Mouse (Mus musculus) limb, embryonic 15.5 days (tissue): ENCODE data around the gene Ank2. TPM values are rescaled to one million over a fixed set of nuclear protein-coding genes. Genes with fewer than 3 reads are reported as not detected.
A peak's percentile ranks its signal among the peaks of the same experiment; 100 is the strongest.

Experiments
- ATAC-seq: fragments of 200-750 bp; cut with Nextera tagmentation; 2 replicates; pipeline ENCODE4 v1.8.0; 2017; ENCODE audit warnings: low read depth, moderate TSS enrichment; ENCODE audit not compliant: insufficient number of reproducible peaks, low FRiP score, low TSS enrichment
- H3K27ac ChIP-seq: fragments of 300-500 bp; sonication (generic); 2 replicates; pipeline ENCODE4 v1.5.1; 2015; ENCODE audit warnings: moderate library complexity, mild to moderate bottlenecking, inconsistent platforms
- H3K27me3 ChIP-seq: fragments of 300-500 bp; sonication (generic); 2 replicates; pipeline ENCODE4 v1.6.1; 2015; ENCODE audit warnings: inconsistent platforms
- H3K36me3 ChIP-seq: fragments of 300-500 bp; sonication (generic); 2 replicates; pipeline ENCODE4 v1.6.1; 2015; ENCODE audit warnings: inconsistent platforms
- H3K4me1 ChIP-seq: fragments of 300-500 bp; sonication (generic); 2 replicates; pipeline ENCODE4 v1.6.1; 2015; ENCODE audit warnings: inconsistent platforms
- H3K4me2 ChIP-seq: fragments of 300-500 bp; sonication (generic); 2 replicates; pipeline ENCODE4 v1.6.1; 2015; ENCODE audit warnings: mild to moderate bottlenecking, inconsistent platforms
- H3K4me3 ChIP-seq: fragments of 300-500 bp; sonication (generic); 2 replicates; pipeline ENCODE4 v1.5.1; 2015; ENCODE audit warnings: mild to moderate bottlenecking, inconsistent platforms
- H3K9ac ChIP-seq: fragments of 300-500 bp; sonication (generic); 2 replicates; pipeline ENCODE4 v1.6.1; 2015; ENCODE audit warnings: inconsistent platforms
- H3K9me3 ChIP-seq: fragments of 300-500 bp; sonication (generic); 2 replicates; pipeline ENCODE4 v1.6.1; 2016; ENCODE audit warnings: inconsistent platforms
- WGBS: fragments of 180-500 bp; shearing (Covaris S2); methylation state at CpG from one replicate; pipeline ENCODE4 v1.1.7; 2015; 5-methylcytosine and 5-hydroxymethylcytosine counted together
- polyA plus RNA-seq: library from polyadenylated mRNA; unstranded; fragments of >200 nt; fragmentation: Nextera tagmentation; extraction: Ambion mirVana; gene quantifications from 2 replicates; pipeline ENCODE4 v1.2.1, GENCODE M21; 2015

Ank2 gene
- 34.5 and 41.4 TPM in 2 replicates for polyA plus RNA-seq

- Histone ChIP-seq H3K9me3 (no peaks in the 10 kb centered on the region), H3K4me3 (peak within 1 kb of the TSS; percentile 54), H3K9ac (peak within 1 kb of the TSS; percentile 57), H3K4me2 (peak within 1 kb of the TSS; percentile 99), H3K36me3 (no peaks in the 10 kb centered on the region), H3K27ac (no peak within 1 kb of the TSS), H3K27me3 (peaks cover 34% of the 10 kb centered on the region), H3K4me1 (peaks cover 16% of the 10 kb centered on the region)
- under 1% methylated on average over 61 of the region's 62 CpGs for whole genome bisulfite sequencing
- no peak for ATAC-seq
Measured at GRCm38 (mm10) chr3:127498742-127499400, at the start of gene Ank2. Gene Ank2, minus strand, starts transcription at chr3:127499350.

DNA sequence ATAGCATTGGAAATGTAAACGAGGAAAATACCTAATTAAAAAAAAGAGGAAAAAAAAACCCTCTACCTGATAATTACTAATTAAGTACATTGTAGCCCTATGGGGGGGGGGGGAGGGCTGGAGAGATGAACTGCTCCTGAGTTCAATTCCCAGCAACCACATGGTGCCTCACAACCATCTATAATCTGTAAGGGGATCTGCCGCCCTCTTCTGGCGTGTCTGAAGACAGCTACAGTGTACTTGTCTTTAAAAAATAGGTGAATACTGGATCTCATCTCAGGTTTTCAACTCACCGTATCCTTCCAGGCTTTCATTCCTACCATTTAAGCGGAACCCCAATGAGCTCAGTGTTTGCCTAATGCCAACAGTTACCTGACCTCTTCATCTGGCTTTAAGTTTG lies 48.7 kb upstream of the Ank2 start:
- Histone ChIP-seq H3K4me3 (no peak overlapping the region), H3K4me2 (no peak overlapping the region), H3K27ac (no peak overlapping the region), H3K9ac (no peak overlapping the region), H3K4me1 (no peaks in the 10 kb centered on the region), H3K9me3 (no peaks in the 10 kb centered on the region), H3K27me3 (no peaks in the 10 kb centered on the region), H3K36me3 (peaks cover 24% of the 10 kb centered on the region)
- no peak for ATAC-seq
- 42% methylated on average over 5 of the region's 5 CpGs for WGBS

DNA sequence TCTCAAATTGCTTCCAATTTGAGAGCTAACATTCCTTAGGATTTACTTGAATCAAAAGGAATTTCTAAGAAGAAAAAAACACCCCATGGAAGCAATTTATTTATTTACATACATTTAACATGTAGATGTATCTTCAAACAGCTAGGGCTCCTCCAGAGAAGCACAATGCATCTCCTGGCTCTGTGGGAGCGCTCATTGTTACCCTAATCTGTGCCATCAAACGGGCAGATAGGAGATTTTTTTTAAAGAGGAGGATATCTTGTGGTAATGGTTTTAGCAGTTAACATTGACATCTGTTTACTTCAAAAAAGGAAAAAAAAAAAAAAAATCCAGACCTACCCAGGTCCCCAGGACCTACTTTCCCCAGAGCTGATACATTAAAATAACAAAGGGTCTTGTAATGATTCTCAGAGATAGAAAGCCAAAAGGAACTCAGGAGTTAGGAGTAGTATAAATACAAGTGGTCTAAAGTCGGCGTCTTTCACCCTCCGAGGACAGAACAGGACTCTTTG lies 45.5 kb upstream of the Ank2 start:
- ATAC-seq = no peak
- Histone ChIP-seq H3K4me2 (no peak overlapping the region), H3K36me3 (peaks cover 30% of the 10 kb centered on the region), H3K27me3 (no peaks in the 10 kb centered on the region), H3K9me3 (no peaks in the 10 kb centered on the region), H3K4me1 (no peaks in the 10 kb centered on the region), H3K4me3 (no peak overlapping the region), H3K9ac (no peak overlapping the region), H3K27ac (no peak overlapping the region)
- 35% methylated on average over 5 of the region's 5 CpGs for WGBS

DNA sequence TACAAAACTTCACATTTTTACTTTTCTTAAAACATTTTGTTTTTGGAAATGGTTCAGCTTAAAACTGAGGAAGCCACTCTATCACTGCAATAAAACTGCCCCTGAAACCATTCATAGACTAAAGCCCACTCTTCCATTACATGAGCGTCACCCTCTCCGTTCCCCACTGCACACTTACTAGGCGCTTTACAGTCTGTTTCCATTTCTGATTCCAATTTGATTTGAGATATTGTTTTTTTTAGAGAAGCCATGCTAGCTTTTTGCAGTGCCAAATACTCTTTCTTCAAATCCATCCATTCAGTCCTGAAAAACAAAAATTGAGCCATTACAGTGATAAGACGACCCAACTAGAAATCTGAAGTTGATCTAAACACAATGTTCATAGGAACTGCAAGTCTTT lies 44.8 kb upstream of the Ank2 start:
- no peak overlapping the region for H3K27ac ChIP-seq
- no peak overlapping the region for H3K4me2 ChIP-seq
- 87% methylated on average over 4 of the region's 4 CpGs for WGBS
- no peaks in the 10 kb centered on the region for H3K4me1 ChIP-seq
- H3K27me3 ChIP-seq = no peaks in the 10 kb centered on the region
- H3K36me3 ChIP-seq = peaks cover 32% of the 10 kb centered on the region
- ATAC-seq = no peak
- H3K9ac ChIP-seq = no peak overlapping the region
- H3K9me3 ChIP-seq = no peaks in the 10 kb centered on the region
- no peak overlapping the region for H3K4me3 ChIP-seq

DNA sequence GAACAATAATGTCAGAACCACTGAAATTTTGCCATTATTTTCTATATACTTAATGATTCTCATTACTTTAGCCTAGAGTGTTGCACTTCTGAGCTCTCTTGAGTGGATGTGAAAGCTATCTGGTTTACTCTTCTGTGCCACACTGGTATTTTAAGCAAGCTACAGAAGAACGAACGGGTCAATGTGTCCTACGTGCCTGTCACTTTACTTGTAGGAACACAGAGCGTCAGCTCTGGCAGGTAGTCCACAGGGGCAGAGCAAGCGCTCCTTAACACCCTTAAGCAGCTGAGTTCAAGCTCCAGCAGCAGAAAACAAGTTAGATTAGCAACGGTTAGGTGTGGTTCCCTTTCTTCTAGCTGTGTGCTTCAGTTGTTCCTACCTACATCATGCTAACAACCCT lies 40.0 kb upstream of the Ank2 start:
- Histone ChIP-seq H3K9me3 (no peaks in the 10 kb centered on the region), H3K4me2 (no peak overlapping the region), H3K4me3 (no peak overlapping the region), H3K9ac (no peak overlapping the region), H3K4me1 (no peaks in the 10 kb centered on the region), H3K27me3 (no peaks in the 10 kb centered on the region), H3K36me3 (peaks cover 28% of the 10 kb centered on the region), H3K27ac (no peak overlapping the region)
- 80% methylated on average over 6 of the region's 6 CpGs for WGBS
- ATAC-seq = no peak

DNA sequence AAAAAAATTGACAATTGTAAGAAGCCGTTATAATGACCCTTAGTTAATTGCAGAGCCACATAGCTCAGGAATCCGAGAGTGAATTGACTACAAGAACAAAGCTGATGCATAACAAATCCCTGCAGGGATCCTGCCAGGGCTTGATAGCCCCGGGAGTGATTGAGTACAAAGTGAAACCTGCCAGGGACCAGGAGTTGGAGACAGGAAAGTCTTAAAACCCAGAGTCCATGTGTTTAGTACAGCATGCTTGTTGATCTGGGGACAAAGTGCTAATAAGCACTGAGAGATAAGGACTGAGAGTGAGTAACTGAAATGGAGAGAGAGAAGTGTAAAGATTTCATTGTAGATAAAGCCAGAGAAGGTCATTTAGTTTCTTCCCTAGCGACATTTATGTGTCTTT lies 31.1 kb upstream of the Ank2 start:
- Histone ChIP-seq H3K4me1 (no peaks in the 10 kb centered on the region), H3K9ac (no peak overlapping the region), H3K36me3 (no peaks in the 10 kb centered on the region), H3K9me3 (no peaks in the 10 kb centered on the region), H3K27ac (no peak overlapping the region), H3K4me2 (no peak overlapping the region), H3K27me3 (no peaks in the 10 kb centered on the region), H3K4me3 (no peak overlapping the region)
- no peak for ATAC-seq
- 9% methylated on average over 4 of the region's 4 CpGs for whole genome bisulfite sequencing

DNA sequence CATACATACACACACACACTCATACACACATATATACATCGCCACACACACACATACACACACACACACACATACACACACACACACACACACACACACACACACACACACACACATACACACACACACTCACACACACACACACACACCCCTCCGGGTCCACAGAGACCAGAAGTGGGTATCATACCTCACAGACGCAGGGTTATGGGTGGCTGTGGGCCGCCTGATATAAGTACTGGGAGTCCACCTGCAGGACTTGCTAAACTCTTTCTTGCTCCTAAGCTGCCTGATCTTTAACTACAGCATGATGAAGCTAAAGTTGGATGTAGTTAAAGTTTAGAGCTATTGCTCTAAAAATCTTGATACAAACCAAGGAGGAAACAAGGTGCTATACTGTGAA lies 30.7 kb upstream of the Ank2 start:
- 81% methylated on average over 4 of the region's 4 CpGs for WGBS
- no peak overlapping the region for H3K4me3 ChIP-seq
- no peaks in the 10 kb centered on the region for H3K27me3 ChIP-seq
- H3K4me1 ChIP-seq = no peaks in the 10 kb centered on the region
- H3K27ac ChIP-seq = no peak overlapping the region
- H3K9me3 ChIP-seq = no peaks in the 10 kb centered on the region
- H3K9ac ChIP-seq = no peak overlapping the region
- no peak overlapping the region for H3K4me2 ChIP-seq
- no peaks in the 10 kb centered on the region for H3K36me3 ChIP-seq
- ATAC-seq = no peak

DNA sequence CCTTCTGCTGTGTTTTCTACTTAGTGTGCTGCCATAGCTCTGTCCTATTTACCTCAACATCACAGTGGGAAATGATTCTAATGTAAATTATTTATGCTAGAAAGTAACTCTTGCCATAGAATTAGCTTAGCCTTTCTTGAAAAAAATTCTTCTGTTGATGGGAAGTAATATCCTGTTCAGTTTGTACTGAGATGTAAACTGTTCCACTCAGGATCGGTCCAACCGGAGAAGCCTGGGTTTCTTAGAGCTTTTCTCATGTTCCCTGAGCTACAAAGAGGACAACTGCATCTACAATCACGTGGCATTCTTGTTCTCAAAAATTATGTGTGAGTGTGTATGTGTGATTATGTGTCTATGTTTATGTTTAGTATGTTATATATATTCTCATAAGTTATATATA lies 30.1 kb upstream of the Ank2 start:
- Histone ChIP-seq H3K9me3 (no peaks in the 10 kb centered on the region), H3K4me1 (no peaks in the 10 kb centered on the region), H3K36me3 (no peaks in the 10 kb centered on the region), H3K27me3 (no peaks in the 10 kb centered on the region), H3K4me3 (no peak overlapping the region), H3K4me2 (no peak overlapping the region), H3K9ac (no peak overlapping the region), H3K27ac (no peak overlapping the region)
- ATAC-seq = no peak
- WGBS = 90% methylated on average over 3 of the region's 3 CpGs

GRCm38 (mm10) chr3:127527465-127528034 lies 28.4 kb upstream of the Ank2 start:
- 76% methylated on average over 5 of the region's 5 CpGs for WGBS
- Histone ChIP-seq H3K4me1 (no peaks in the 10 kb centered on the region), H3K27me3 (no peaks in the 10 kb centered on the region), H3K4me2 (no peak overlapping the region), H3K9ac (no peak overlapping the region), H3K27ac (no peak overlapping the region), H3K4me3 (no peak overlapping the region), H3K36me3 (no peaks in the 10 kb centered on the region), H3K9me3 (no peaks in the 10 kb centered on the region)
- ATAC-seq = no peak

DNA sequence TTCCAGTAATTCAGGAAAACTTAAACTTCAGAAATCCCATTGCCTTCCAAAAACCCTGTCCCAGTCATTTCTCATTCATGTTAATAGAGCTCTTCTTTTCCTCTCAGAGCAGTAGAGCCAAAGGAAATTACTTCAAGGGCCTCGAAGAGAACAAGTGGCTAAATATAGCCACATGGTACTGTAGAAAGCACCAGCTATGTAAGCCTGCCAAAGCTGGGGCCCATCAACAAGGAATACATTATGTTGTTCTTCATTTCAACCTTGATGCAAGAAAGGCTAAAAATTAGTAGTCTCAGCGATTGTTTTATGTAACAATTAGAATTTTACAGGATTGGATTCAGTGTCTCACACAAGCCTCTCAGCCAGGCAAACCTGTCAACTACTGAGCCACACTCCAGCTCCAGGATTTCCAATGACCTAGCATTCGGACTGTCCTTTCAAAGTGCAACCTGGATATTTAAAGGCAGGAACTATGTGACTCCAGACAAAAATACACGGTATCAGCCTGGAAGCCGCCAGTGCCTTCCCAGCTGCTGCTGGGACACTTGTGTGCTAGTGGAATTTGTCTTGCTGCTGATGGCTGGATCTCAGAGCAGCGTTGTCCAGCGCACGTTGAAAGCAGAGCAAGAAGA lies 26.2 kb upstream of the Ank2 start:
- 64% methylated on average over 8 of the region's 8 CpGs for WGBS
- H3K9me3 ChIP-seq = no peaks in the 10 kb centered on the region
- H3K4me3 ChIP-seq = no peak overlapping the region
- no peak for ATAC-seq
- no peaks in the 10 kb centered on the region for H3K4me1 ChIP-seq
- H3K27ac ChIP-seq = no peak overlapping the region
- no peak overlapping the region for H3K9ac ChIP-seq
- H3K27me3 ChIP-seq = no peaks in the 10 kb centered on the region
- H3K36me3 ChIP-seq = no peaks in the 10 kb centered on the region
- H3K4me2 ChIP-seq = no peak overlapping the region

DNA sequence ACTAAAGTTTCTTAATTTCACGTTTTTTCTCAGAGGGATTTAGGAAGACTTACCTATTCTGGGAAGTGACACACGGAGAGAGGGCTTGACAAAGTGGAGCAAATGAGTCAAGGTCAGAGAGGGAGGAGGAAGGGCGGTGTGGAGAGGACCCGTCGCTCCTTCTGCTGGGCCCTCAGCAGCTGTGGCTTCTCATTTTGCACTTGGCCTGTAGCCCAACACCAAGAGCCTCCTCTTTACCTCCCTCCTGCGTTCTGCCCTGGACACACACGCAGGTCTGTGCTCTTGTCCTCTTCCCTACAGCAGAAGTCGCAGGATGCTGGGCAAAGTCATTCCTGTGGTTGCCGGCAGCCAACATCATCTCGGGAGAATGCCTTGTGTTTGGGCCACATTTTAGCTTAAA lies 22.0 kb upstream of the Ank2 start:
- no peak for ATAC-seq
- no peak overlapping the region for H3K27ac ChIP-seq

DNA sequence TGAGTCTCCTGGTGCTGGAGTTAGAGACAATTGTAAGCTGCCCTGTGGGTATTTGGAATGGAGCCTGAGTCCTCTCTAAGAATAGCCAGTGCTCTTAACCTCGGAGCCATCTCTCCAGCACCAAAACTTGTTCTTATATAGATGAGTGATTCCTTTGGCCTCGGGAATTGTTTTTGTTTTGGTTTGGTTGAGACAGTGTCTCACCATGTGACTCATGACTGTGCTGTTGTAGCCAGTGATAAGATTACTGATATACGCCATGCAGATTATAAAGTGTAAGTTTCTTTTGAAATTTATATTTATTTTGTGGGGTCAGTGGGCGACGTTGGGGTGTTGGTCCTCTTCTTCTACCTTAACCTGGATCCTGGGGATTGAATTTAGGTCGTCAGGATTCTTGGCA lies 21.1 kb upstream of the Ank2 start:
- H3K27me3 ChIP-seq = no peaks in the 10 kb centered on the region
- no peak for ATAC-seq
- H3K4me1 ChIP-seq = no peaks in the 10 kb centered on the region
- H3K36me3 ChIP-seq = no peaks in the 10 kb centered on the region
- WGBS = 79% methylated on average over 6 of the region's 6 CpGs
- no peak overlapping the region for H3K4me3 ChIP-seq
- H3K9me3 ChIP-seq = no peaks in the 10 kb centered on the region
- no peak overlapping the region for H3K27ac ChIP-seq
- no peak overlapping the region for H3K9ac ChIP-seq
- no peak overlapping the region for H3K4me2 ChIP-seq

More for the DNA sequence above, 22.0 kb upstream of the Ank2 start:
- H3K4me3 ChIP-seq = no peak overlapping the region
- H3K9ac ChIP-seq = no peak overlapping the region
- no peak overlapping the region for H3K4me2 ChIP-seq
- no peaks in the 10 kb centered on the region for H3K4me1 ChIP-seq
- 71% methylated on average over 10 of the region's 10 CpGs for WGBS
- H3K27me3 ChIP-seq = no peaks in the 10 kb centered on the region
- no peaks in the 10 kb centered on the region for H3K9me3 ChIP-seq
- H3K36me3 ChIP-seq = no peaks in the 10 kb centered on the region
